Mouse (Mus musculus) small intestine, adult 2 months (tissue): Measurements from ENCODE around the gene Tdpoz3. TPM values are rescaled to one million over a fixed set of nuclear protein-coding genes. Genes with fewer than 3 reads are reported as not detected.
"Not testable (repeated sequence)": the region's sequence is repeated elsewhere in the genome, so short reads cannot be mapped to it uniquely, and the experiment has no call there.

Experiments used
- H3K27ac ChIP-seq: fragments of 200-500 bp; 2 replicates; pipeline ENCODE4 v1.5.1; 2012; ENCODE audit warnings: low read depth, low read length, control low read depth, inconsistent platforms; ENCODE audit not compliant: insufficient read depth
- H3K27me3 ChIP-seq: fragments of 200-500 bp; 2 replicates; pipeline ENCODE4 v1.6.1; 2012; ENCODE audit warnings: mild to moderate bottlenecking, moderate library complexity, low read length, inconsistent platforms; ENCODE audit not compliant: control insufficient read depth, insufficient read depth
- H3K36me3 ChIP-seq: fragments of 200-500 bp; 2 replicates; pipeline ENCODE4 v1.6.1; 2012; ENCODE audit warnings: mild to moderate bottlenecking, low read length, control low read depth, inconsistent platforms; ENCODE audit not compliant: control insufficient read depth, insufficient read depth
- H3K4me1 ChIP-seq: fragments of 200-500 bp; 2 replicates; pipeline ENCODE4 v1.6.1; 2012; ENCODE audit warnings: low read length, inconsistent platforms, mixed read lengths; ENCODE audit not compliant: control insufficient read depth, insufficient read depth, insufficient read length
- H3K4me3 ChIP-seq: fragments of 200-500 bp; 2 replicates; pipeline ENCODE4 v1.5.1; 2012; ENCODE audit warnings: low read depth, mild to moderate bottlenecking, control low read depth, inconsistent platforms, low read length, moderate library complexity
- WGBS: fragments of 180-500 bp; shearing (Covaris S2); methylation state at CpG from one replicate; pipeline ENCODE4 v1.1.7; 2018; 5-methylcytosine and 5-hydroxymethylcytosine counted together
- polyA plus RNA-seq: library from polyadenylated mRNA; depleted of rRNA; stranded (reverse); fragments of >200 nt; gene quantifications from 2 replicates; pipeline ENCODE4 v1.2.3, GENCODE M21; 2012; rRNA removed

Tdpoz3 gene
- not detected in 2 replicates for polyA plus RNA-seq

DNA sequence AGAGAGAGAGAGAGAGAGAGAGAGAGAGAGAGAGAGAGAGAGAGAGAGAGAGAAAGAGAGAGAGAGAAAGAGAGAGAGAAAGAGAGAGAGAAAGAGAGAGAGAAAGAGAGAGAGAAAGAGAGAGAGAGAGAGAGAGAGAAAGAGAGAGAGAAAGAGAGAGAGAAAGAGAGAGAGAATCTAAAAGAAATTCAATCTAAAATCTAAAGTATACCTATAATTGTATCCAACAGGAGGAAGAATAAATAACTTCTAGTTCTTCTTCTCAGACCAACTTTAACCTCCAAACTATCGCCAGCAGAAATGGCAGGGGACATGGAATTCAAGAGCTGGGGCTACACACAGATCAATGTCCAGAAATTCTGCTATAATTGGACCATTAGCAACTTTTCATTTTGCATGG is at the start of gene Tdpoz3:
Gene Tdpoz3 (plus strand): TSS at position 301 of the 400 bp plus-strand sequence.
- H3K36me3 ChIP-seq, H3K4me3 ChIP-seq, H3K27ac ChIP-seq, H3K4me1 ChIP-seq, H3K27me3 ChIP-seq: not testable (repeated sequence)
- WGBS = 88% methylated on average over 1 of the region's 1 CpGs

GRCm38 (mm10) chr3:93796098-93796497 is 29.7 kb upstream of the Tdpoz3 start, which contains the start of gene Tdpoz4:
Tdpoz4 (plus strand) TSS chr3:93796398.
- not testable (repeated sequence) for H3K27ac ChIP-seq, H3K27me3 ChIP-seq, H3K36me3 ChIP-seq

GRCm38 (mm10) chr3:93813341-93813740 is 12.5 kb upstream of the Tdpoz3 start:
- H3K27ac ChIP-seq, H3K4me3 ChIP-seq, H3K4me1 ChIP-seq, H3K36me3 ChIP-seq, H3K27me3 ChIP-seq: not testable (repeated sequence)

More at GRCm38 (mm10) chr3:93796098-93796497, 29.7 kb upstream of the Tdpoz3 start, which contains the start of gene Tdpoz4:
- H3K4me1 ChIP-seq, H3K4me3 ChIP-seq: not testable (repeated sequence)

GRCm38 (mm10) chr3:93858957-93859356 is 33.1 kb downstream of the Tdpoz3 start:
- not testable (repeated sequence) for H3K27me3 ChIP-seq, H3K4me3 ChIP-seq, H3K4me1 ChIP-seq, H3K27ac ChIP-seq, H3K36me3 ChIP-seq
- 73% methylated on average over 8 of the region's 8 CpGs for WGBS

- not testable (repeated sequence) for H3K4me1 ChIP-seq, H3K4me3 ChIP-seq, H3K27me3 ChIP-seq, H3K27ac ChIP-seq, H3K36me3 ChIP-seq
- WGBS = 93% methylated on average over 8 of the region's 8 CpGs
These were observed 44.8 kb downstream of the Tdpoz3 start for GRCm38 (mm10) chr3:93870635-93871034.

Other genes with a start within 250 kb of the Tdpoz3 start
- not detected in 2 replicates for gene Tdpoz2, start 173.3 kb upstream of the Tdpoz3 start, polyA plus RNA-seq
- not detected in 2 replicates for gene Tdpoz1, start 149.7 kb upstream of the Tdpoz3 start, polyA plus RNA-seq
- gene Gm37596, start 132.9 kb upstream of the Tdpoz3 start, polyA plus RNA-seq = not detected in 2 replicates
- gene Gm5773, start 53.0 kb upstream of the Tdpoz3 start, polyA plus RNA-seq = not detected in 2 replicates
- not detected in 2 replicates for gene Tdpoz4, start 29.6 kb upstream of the Tdpoz3 start, polyA plus RNA-seq
- 0.46 TPM in 1 of 2 replicates, not detected in the other for gene Gm9117, start 117.5 kb downstream of the Tdpoz3 start, polyA plus RNA-seq
- gene Tdpoz5, start 135.3 kb downstream of the Tdpoz3 start, polyA plus RNA-seq = not detected in 2 replicates
- gene Gm9125, start 228.9 kb downstream of the Tdpoz3 start, polyA plus RNA-seq = not detected in 2 replicates
- gene Gm10697, start 246.6 kb downstream of the Tdpoz3 start, polyA plus RNA-seq = not detected in 2 replicates